Mouse (Mus musculus): ENCODE results near the gene Liph.
"Not testable (repeated sequence)": the region's sequence is repeated elsewhere in the genome, so short reads cannot be mapped to it uniquely, and the experiment has no call there.

Gene Liph

GRCm38 (mm10) chr16:21971446-21971845 lies 24.0 kb downstream of the Liph start:
- no peak for DNase-seq

GRCm38 (mm10) chr16:21970536-21970935 lies 24.9 kb downstream of the Liph start:
- no peak for DNase-seq

DNA sequence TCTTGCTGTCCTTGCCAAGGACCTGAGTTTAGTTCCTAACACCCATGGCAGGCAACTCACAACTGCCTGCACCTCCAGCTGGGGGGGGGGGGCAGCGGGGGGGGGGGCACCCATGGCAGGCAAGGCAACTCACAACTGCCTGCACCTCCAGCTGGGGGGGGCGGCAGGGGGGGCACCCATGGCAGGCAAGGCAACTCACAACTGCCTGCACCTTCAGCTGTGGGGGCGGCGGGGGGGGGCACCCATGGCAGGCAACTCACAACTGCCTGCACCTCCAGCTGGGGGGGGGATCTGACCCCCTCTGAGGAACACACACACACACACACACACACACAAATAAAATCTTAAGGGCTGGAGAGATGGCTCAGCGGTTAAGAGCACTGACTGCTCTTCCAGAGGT lies 25.6 kb downstream of the Liph start:
- no peak for DNase-seq

DNA sequence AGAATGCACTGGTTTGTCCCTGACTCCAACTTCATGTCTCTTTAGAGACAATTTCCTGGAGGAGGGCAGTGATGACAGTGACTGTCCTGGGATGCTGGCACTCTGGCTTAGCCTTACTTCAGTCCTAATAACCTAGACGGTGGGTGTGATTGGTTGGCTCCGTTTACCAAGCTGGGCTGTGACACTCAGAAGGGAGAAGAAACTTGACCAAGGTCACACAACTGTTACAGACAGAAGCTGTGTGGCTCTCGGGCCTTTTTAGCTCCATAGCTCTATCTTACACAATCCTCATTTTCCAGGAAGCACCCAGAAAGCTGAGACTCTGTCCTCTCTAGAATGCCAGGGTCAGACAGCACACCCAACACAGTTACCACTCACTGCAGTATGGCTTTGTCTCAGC lies 29.9 kb downstream of the Liph start:
- DNase-seq, result no peak

DNA sequence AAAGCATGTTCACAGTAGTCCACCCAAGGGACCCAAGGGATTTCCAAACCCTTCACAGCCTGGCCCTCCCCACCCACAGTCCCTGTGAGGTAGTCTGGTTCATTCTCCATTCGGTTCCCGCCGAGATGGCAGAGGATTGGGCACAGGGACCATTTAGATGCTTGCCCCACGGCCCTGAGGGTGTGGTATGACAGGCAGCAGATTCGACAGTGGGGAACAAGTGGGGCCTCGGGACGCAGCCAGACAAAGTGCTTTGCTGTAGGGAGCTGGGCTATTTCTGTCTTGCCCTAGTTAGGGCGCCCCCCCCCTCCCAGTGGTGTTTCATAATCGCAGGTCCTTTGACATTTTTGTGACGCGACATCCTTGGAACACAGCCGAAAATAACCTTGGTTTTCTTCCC lies 39.9 kb downstream of the Liph start:
- DNase-seq, result no peak

DNA sequence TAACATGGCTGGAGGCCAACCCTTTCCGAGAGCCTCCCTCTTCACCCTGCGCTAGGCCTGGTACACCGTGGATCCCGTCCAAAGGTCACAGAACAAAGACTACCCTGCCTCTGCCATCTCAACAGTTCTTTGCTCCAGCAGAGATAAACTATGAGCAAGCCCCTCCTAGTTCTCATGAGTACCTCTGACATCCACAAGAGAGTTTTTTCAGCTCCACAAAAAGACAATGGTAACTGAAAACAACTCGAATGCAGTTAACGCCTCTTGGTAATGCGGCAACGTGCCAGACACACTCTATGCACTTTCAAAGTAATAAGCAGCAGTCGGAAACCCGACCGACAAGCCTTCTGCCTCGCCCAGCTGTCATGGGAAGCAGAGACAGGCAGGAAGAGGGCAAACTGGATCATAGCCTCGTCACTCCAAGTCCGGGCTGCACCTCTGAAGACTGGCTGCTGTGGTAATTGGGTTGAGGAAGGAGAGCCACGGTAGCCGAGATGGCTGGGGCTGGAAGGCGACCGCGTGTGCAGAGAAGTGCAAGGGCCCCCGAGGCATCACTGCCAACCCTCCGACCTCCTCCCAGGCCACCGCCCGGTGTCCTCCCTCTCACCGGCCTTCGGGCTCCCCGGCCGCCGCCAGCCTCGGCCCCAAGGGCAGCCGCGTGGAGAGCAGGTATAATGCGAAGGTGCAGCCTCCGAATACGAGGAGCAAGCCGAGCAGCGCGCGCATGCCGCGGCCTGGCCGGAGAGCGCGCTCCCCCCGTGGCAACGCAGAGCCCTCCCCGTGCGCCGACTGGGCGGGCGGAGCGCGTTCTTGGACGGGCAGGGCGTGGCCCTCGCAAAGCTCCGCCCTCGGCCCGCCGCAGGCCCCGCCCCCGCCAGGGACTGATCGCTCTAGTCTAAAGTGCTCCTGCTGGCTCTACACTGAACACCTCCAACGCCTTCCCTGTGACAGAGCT lies 48.4 kb downstream of the Liph start, which contains the start of gene Tmem41a:
Gene Tmem41a (minus strand): TSS at position 792 of the 955 bp plus-strand sequence.
- peak; percentile 80 for DNase-seq

DNA sequence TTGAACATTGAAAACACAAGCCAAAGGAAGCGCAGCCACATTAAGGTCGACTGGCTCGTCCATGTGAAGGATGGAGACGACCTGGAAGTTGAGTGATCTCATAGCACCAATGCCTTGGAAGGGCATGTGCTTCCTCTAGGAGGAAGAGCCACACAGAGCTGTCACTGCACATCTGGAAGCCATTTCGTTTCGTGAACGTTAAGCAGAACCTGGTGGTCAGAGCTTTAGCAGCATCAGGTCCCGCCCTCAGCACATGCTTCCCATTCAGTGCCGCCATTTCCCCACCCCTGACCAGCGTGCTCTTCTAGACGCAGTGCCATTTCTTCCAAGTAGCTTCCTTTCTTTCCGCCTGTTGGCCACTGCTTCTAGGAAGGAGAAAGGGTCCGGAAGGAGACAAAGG lies 67.0 kb downstream of the Liph start:
- no peak for DNase-seq

DNA sequence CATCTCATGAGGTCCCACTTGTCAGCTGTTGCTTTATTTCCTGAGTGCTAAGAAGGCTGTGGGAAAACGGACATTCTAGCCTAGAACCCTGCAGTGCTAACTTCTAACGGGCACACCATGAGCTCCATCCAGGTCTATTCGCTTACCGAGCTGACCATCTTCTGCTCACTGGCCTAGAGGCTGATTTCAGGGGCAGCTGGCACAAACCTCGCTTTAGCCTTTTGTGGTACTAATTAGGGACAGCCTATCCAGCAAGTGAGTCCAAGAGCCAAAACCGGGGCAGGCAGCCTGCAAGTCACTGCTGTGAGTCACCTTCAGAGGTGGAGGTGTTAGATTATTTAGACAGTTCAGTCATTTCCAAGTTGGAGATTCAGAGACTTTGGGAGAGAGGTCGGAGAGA lies 78.8 kb downstream of the Liph start:
- no peak for DNase-seq

DNA sequence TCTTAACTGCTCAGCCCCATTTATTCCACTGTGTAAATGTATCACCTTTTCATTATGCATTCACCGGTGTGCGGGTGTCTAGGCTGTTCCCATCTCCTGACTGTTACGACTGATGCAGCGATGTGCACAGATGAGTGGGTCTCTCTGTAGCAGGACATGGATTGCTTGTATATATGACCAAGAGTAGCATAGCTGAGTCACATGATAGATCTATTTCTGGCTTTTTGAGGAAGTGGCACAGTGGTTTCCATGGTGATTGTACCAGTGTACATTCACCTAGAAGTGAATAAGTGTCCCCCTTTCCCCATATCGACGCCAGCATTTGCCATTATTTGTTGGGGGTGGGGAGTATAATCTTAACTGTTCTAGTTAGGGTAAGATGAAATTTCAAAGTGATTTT lies 82.1 kb downstream of the Liph start:
- DNase-seq, result no peak

DNA sequence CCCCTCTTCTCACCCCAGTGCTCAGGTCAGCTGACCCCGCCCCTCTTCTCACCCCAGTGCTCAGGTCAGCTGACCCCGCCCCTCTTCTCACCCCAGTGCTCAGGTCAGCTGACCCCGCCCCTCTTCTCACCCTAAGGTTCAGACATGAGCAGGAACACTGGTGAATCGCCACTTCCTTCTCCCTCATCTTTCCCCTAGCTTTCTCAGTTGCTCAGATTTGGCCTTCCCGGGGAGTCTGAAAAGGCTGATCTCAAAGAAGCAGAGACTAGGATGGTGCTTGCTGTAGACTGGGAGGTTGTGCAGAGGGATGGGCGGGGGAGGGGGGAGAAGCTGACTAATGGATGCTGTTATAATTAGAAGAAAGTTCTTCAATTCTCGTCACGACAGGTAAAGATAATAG lies 86.6 kb downstream of the Liph start:
- not testable (repeated sequence) for DNase-seq

GRCm38 (mm10) chr16:21906902-21907301 lies 88.6 kb downstream of the Liph start:
- no peak for DNase-seq

- DNase-seq, result no peak
Observed at GRCm38 (mm10) chr16:21905996-21906395, 89.5 kb downstream of the Liph start.

GRCm38 (mm10) chr16:21904636-21905035 lies 90.8 kb downstream of the Liph start:
- no peak for DNase-seq

All from thymus, adult 18-20 months (tissue).